Mouse (Mus musculus): ENCODE results near the gene Rab34.

GRCm38 (mm10) chr11:78176905-78177331, 11.3 kb upstream of the Rab34 start:
- TF ChIP-seq CTCF (IDR thresholded peaks at IDR 0.05; ENCODE audit: control insufficient read depth, insufficient read depth, insufficient read length), result no peak
- no peak for TF ChIP-seq MYOG (IDR thresholded peaks at IDR 0.05; ENCODE audit: control insufficient read depth, extremely low read depth, insufficient read length)
- no peak for TF ChIP-seq CEBPB (IDR thresholded peaks at IDR 0.05; ENCODE audit: low read depth)
